Mouse (Mus musculus) erythroblast, embryonic 14.5 days (primary cell): Measurements from ENCODE around the gene Rasip1. TPM values are rescaled to one million over a fixed set of nuclear protein-coding genes. Genes with fewer than 3 reads are reported as not detected.

Source experiments
- H3K27me3 ChIP-seq: 2 replicates; pipeline ENCODE4 v1.6.1; 2012; ENCODE audit warnings: inconsistent platforms; ENCODE audit not compliant: control insufficient read depth
- H3K36me3 ChIP-seq: 2 replicates; pipeline ENCODE4 v1.6.1; 2012; ENCODE audit warnings: mild to moderate bottlenecking, inconsistent platforms; ENCODE audit not compliant: control insufficient read depth
- H3K4me1 ChIP-seq: 2 replicates; pipeline ENCODE4 v1.6.1; 2012; ENCODE audit warnings: inconsistent platforms; ENCODE audit not compliant: control insufficient read depth
- H3K4me3 ChIP-seq: replicated peaks from 2 replicates; pipeline ENCODE3; 2012; ENCODE audit warnings: moderate library complexity, mild to moderate bottlenecking, inconsistent platforms
- H3K9me3 ChIP-seq: 2 replicates; pipeline ENCODE4 v1.6.1; 2012; ENCODE audit warnings: low read length, inconsistent platforms, mixed read lengths; ENCODE audit not compliant: control insufficient read depth
- GATA1 ChIP-seq: IDR thresholded peaks from 2 replicates; pipeline ENCODE4 v1.6.1; 2012; ENCODE audit warnings: low read length, inconsistent platforms, mixed read lengths
- TAL1 ChIP-seq: IDR thresholded peaks from 3 replicates; pipeline ENCODE4 v1.6.1; 2012; ENCODE audit warnings: low read length, inconsistent platforms, mixed read lengths
- polyA plus RNA-seq: library from polyadenylated mRNA; stranded (reverse); fragments of >175 nt; gene quantifications from 2 replicates; pipeline ENCODE4 v1.2.3, GENCODE M21; 2012

Rasip1 gene
- polyA plus RNA-seq, 1 experiment, result 0.04 TPM

DNA sequence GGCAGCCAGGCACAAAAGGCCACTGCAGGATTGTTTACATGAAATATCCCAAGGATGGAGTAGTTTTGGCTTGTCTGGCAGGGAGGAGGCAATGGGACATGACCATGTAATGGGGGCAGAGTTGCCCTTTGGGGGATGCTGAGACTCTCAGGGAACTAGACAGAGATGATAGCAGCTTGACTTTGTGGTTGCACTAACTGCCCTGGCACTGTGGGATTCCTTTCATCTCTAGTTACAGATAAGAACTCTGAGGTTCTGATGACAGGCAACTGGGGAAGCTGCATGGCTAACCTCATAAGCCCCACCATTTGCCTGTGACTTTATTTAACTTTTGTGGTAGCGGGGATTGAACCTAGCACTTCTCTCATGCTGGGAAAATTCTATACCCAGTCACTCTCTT is 31.2 kb upstream of the Rasip1 start:
- TF ChIP-seq TAL1 (no peak), GATA1 (no peak)

GRCm38 (mm10) chr7:45597013-45597412 is 30.3 kb upstream of the Rasip1 start:
- TF ChIP-seq GATA1 (no peak), TAL1 (no peak)
- Histone ChIP-seq H3K27me3 (no peaks in the 10 kb centered on the region), H3K4me1 (peaks cover 2% of the 10 kb centered on the region), H3K36me3 (no peaks in the 10 kb centered on the region), H3K4me3 (no peak overlapping the region), H3K9me3 (no peaks in the 10 kb centered on the region)

More for the DNA sequence above, 31.2 kb upstream of the Rasip1 start:
- Histone ChIP-seq H3K9me3 (no peaks in the 10 kb centered on the region), H3K4me1 (peaks cover 2% of the 10 kb centered on the region), H3K27me3 (no peaks in the 10 kb centered on the region), H3K36me3 (no peaks in the 10 kb centered on the region), H3K4me3 (no peak overlapping the region)

DNA sequence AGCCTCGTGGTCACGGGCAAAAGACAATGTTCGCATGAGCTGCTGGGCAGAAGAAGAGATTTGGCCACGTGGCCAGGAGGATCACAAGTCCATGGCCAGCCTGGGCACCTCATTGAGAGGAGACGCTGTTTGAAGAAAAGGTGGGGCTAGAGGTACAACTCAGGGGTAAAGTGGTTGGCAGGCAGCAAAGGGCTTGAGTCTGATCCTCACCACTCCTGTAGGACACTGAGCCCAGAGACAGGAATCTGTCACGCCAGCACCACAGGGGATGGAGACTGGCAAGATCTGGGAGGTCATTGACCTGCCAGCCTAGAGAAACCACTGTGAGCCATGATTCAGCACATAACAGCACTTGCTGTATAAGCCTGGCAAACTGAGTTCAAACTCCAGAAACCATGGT is 29.8 kb upstream of the Rasip1 start:
- H3K36me3 ChIP-seq, result no peaks in the 10 kb centered on the region
- no peaks in the 10 kb centered on the region for H3K9me3 ChIP-seq
- TF ChIP-seq TAL1 (no peak), GATA1 (no peak)
- H3K4me3 ChIP-seq, result no peak overlapping the region
- H3K4me1 ChIP-seq, result peaks cover 2% of the 10 kb centered on the region
- H3K27me3 ChIP-seq, result no peaks in the 10 kb centered on the region

GRCm38 (mm10) chr7:45598960-45599879 is 28.1 kb upstream of the Rasip1 start:
- peaks cover 1% of the 10 kb centered on the region for H3K4me1 ChIP-seq
- no peaks in the 10 kb centered on the region for H3K9me3 ChIP-seq
- H3K4me3 ChIP-seq, result no peak overlapping the region
- TF ChIP-seq TAL1, result no peak
- TF ChIP-seq GATA1, result no peak
- H3K36me3 ChIP-seq, result no peaks in the 10 kb centered on the region
- H3K27me3 ChIP-seq, result no peaks in the 10 kb centered on the region

DNA sequence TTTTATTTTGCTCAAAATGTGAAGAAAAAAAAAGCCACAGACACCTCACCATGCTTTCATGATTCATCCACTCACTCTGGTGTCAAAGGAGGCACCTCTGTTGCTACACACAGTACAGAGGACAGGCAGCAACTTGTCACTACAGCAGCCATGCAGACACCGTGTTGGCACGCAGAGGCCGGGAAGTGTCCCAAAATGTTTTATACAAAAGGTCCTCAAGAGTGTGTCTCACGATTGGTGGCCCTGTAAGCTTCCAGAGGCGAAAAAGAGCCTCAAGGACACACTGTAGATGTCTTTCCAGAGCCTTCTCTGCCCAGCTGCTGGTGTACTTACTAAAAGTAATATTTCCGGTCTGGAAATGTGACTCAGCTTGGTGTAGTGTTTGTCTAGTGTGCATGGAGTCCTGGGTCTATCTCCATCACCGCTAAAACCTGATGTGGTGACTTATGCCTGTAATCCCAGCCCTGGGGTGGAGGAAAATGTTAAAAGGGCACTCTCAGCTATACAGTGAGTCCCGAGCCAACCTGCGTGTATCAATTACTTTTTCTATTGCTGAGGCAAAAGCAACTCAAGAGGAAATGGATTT is 21.5 kb upstream of the Rasip1 start:
- Histone ChIP-seq H3K36me3 (no peaks in the 10 kb centered on the region), H3K27me3 (no peaks in the 10 kb centered on the region), H3K4me3 (no peak overlapping the region), H3K4me1 (no peaks in the 10 kb centered on the region), H3K9me3 (no peaks in the 10 kb centered on the region)
- TF ChIP-seq TAL1 (no peak), GATA1 (no peak)

DNA sequence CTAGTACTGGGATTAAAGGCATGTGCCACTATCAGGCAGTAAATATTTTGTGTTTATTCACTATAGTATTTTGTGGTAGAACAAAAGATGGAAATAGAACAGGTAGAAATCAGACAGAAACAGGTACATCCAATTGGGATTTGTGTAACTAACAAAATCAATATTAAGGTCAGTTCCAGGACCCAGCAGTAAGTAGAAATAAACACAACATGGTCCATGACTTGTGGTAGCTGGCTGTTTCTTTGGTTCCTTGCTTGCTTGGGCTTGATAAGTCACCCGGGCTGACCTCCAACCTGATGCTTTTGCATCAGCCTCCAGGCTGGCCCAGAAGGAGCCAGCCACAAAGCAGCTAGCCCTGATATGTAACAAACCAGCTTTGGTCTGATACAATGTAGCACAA is 17.8 kb upstream of the Rasip1 start:
- H3K36me3 ChIP-seq, result no peaks in the 10 kb centered on the region
- H3K4me3 ChIP-seq, result no peak overlapping the region
- no peaks in the 10 kb centered on the region for H3K9me3 ChIP-seq
- H3K4me1 ChIP-seq, result no peaks in the 10 kb centered on the region
- TF ChIP-seq GATA1 (no peak), TAL1 (no peak)
- H3K27me3 ChIP-seq, result no peaks in the 10 kb centered on the region

GRCm38 (mm10) chr7:45616277-45616676 is 11.0 kb upstream of the Rasip1 start:
- no peak overlapping the region for H3K4me3 ChIP-seq
- no peaks in the 10 kb centered on the region for H3K36me3 ChIP-seq
- no peaks in the 10 kb centered on the region for H3K9me3 ChIP-seq
- TF ChIP-seq GATA1, result no peak
- TF ChIP-seq TAL1, result no peak
- H3K4me1 ChIP-seq, result no peaks in the 10 kb centered on the region
- H3K27me3 ChIP-seq, result peaks cover 36% of the 10 kb centered on the region

DNA sequence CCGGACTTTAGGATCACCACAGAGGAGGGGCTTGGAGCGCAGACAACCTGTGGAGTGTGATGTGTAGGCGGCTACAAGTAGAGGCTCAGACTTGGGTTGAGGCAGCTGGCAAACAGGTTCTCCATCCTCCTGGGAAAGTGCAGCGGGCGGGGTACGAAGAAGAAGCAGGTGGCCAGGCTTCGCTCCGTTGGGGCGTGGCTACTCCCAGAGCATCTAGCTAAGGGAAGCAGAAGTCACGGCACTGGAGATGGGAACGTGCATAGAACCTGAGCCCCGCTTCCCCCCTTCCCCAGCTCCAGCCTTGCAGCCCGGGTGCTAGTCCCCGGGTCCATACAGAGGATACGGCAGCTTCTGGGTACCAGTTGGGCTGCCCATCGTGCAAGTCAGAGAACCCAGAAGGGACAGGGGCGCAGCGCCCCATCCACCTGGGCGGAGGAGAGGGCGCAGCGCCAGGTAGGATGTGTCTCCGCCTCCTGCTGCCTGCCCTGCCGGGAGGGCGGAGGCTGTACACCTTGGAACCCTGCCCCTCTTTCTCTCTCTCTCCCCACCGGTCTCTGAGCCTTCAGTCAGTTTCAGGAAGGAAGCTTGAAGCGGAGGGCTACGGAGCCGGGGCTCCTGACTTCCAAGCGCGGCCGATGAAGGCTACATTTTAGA is 10.1 kb upstream of the Rasip1 start, which contains the start of gene Fut1:
Gene Fut1, plus strand, starts transcription at position 248 of the 654 bp plus-strand sequence.
- Histone ChIP-seq H3K36me3 (no peaks in the 10 kb centered on the region), H3K9me3 (no peaks in the 10 kb centered on the region), H3K4me3 (no peak within 1 kb of the TSS), H3K4me1 (peaks cover 2% of the 10 kb centered on the region; the same call in 1 of the 2 replicates), H3K27me3 (peaks cover 36% of the 10 kb centered on the region)
- TF ChIP-seq TAL1, result no peak
- TF ChIP-seq GATA1, result no peak

GRCm38 (mm10) chr7:45618316-45618715 is 9.0 kb upstream of the Rasip1 start:
- Histone ChIP-seq H3K4me1 (peaks cover 2% of the 10 kb centered on the region; the same call in 1 of the 2 replicates), H3K36me3 (no peaks in the 10 kb centered on the region), H3K27me3 (peaks cover 36% of the 10 kb centered on the region), H3K4me3 (no peak overlapping the region), H3K9me3 (no peaks in the 10 kb centered on the region)
- TF ChIP-seq GATA1 (no peak), TAL1 (no peak)
